Mouse (Mus musculus) MEL (cell line): ENCODE measurements around the gene Mobp. TPM values are rescaled to one million over a fixed set of nuclear protein-coding genes. Genes with fewer than 3 reads are reported as not detected.

Experiments used
- DNase-seq: peaks from one replicate; pipeline ENCODE4 v3.0.0; 2011; ENCODE audit warnings: low read depth, low spot score
- H3K27ac ChIP-seq: 2 replicates; pipeline ENCODE4 v1.5.1; 2012; ENCODE audit warnings: low read depth, mild to moderate bottlenecking, control low read depth, low read length, moderate library complexity; ENCODE audit not compliant: control insufficient read depth
- H3K27me3 ChIP-seq, 2 experiments: fragments of 150-350 bp in 1 of 2; sonication (generic) in 1 of 2; 2 replicates each; pipeline ENCODE4 v1.6.1; 2012; ENCODE audit warnings: low read length in 2 of 2, mild to moderate bottlenecking in 2 of 2, improper control_type of control experiment in 1 of 2, moderate library complexity in 1 of 2; ENCODE audit not compliant: insufficient read depth in 2 of 2, control insufficient read depth in 1 of 2
- H3K36me3 ChIP-seq, 2 experiments: 2 replicates each; pipeline ENCODE4 v1.6.1; 2012 to 2014; ENCODE audit warnings: low read length in 2 of 2, improper control_type of control experiment in 1 of 2, inconsistent platforms in 1 of 2, mild to moderate bottlenecking in 1 of 2; ENCODE audit not compliant: insufficient read depth in 2 of 2, control insufficient read depth in 1 of 2
- H3K4me1 ChIP-seq, 2 experiments: fragments of 150-350 bp in 1 of 2; sonication (generic) in 1 of 2; 2 replicates each; pipeline ENCODE4 v1.6.1; 2012; ENCODE audit warnings: low read length in 2 of 2, improper control_type of control experiment in 1 of 2, mild to moderate bottlenecking in 1 of 2; ENCODE audit not compliant: insufficient read depth in 2 of 2, control insufficient read depth in 1 of 2
- H3K4me3 ChIP-seq, 2 experiments: fragments of 150-350 bp in 1 of 2; sonication (generic) in 1 of 2; 2 replicates each; pipeline ENCODE4 v1.5.1; 2012; ENCODE audit warnings: low read depth in 2 of 2, low read length in 2 of 2, mild to moderate bottlenecking in 2 of 2, moderate library complexity in 2 of 2, control low read depth in 1 of 2, improper control_type of control experiment in 1 of 2; ENCODE audit not compliant: control insufficient read depth in 1 of 2, insufficient read depth in 1 of 2
- H3K79me2 ChIP-seq: 2 replicates; pipeline ENCODE4 v1.6.1; 2012; ENCODE audit warnings: mild to moderate bottlenecking, low read length, moderate library complexity; ENCODE audit not compliant: control insufficient read depth, poor library complexity, insufficient read depth
- H3K9ac ChIP-seq: 2 replicates; pipeline ENCODE4 v1.6.1; 2012; ENCODE audit warnings: low read depth, mild to moderate bottlenecking, control low read depth, low read length, moderate library complexity; ENCODE audit not compliant: control insufficient read depth, poor library complexity, severe bottlenecking
- H3K9me3 ChIP-seq: fragments of 150-350 bp; sonication (generic); replicated peaks from 2 replicates; pipeline ENCODE4 v1.6.1; 2012; ENCODE audit warnings: mild to moderate bottlenecking, low read length, improper control_type of control experiment, moderate library complexity; ENCODE audit not compliant: insufficient read depth
- BHLHE40 ChIP-seq: IDR thresholded peaks from 2 replicates; pipeline ENCODE4 v1.6.1; 2012; ENCODE audit warnings: low read depth, mild to moderate bottlenecking, inconsistent platforms, low read length, improper control_type of control experiment, borderline replicate concordance
- CHD2 ChIP-seq: IDR thresholded peaks from 2 replicates; pipeline ENCODE4 v1.6.1; 2011; ENCODE audit warnings: low read length, improper control_type of control experiment
- CTCF ChIP-seq, 3 experiments: IDR thresholded peaks in 2 of 3; conservative IDR thresholded peaks in 1 of 3; 2 replicates each; pipeline ENCODE4 v1.5.1; 2011 to 2012; ENCODE audit warnings: low read length in 3 of 3, low read depth in 2 of 3, mild to moderate bottlenecking in 2 of 3, improper control_type of control experiment in 1 of 3, inconsistent platforms in 1 of 3, mixed read lengths in 1 of 3, moderate library complexity in 1 of 3; ENCODE audit not compliant: control insufficient read depth in 1 of 3, insufficient read depth in 1 of 3, poor library complexity in 1 of 3, severe bottlenecking in 1 of 3
- ETS1 ChIP-seq: IDR thresholded peaks from 2 replicates; pipeline ENCODE4 v1.6.1; 2012; ENCODE audit warnings: low read depth, mild to moderate bottlenecking, inconsistent platforms, low read length, improper control_type of control experiment, moderate library complexity
- GABPA ChIP-seq: IDR thresholded peaks from 2 replicates; pipeline ENCODE4 v1.6.1; 2012; ENCODE audit warnings: low read depth, mild to moderate bottlenecking, inconsistent platforms, low read length, improper control_type of control experiment, moderate library complexity
- GATA1 ChIP-seq: IDR thresholded peaks from 2 replicates; pipeline ENCODE4 v1.6.1; 2011; ENCODE audit warnings: low read depth, low read length, improper control_type of control experiment
- HCFC1 ChIP-seq: IDR thresholded peaks from 2 replicates; pipeline ENCODE4 v1.6.1; 2012; ENCODE audit warnings: low read depth, mild to moderate bottlenecking, inconsistent platforms, low read length, improper control_type of control experiment, moderate library complexity
- MAFK ChIP-seq: IDR thresholded peaks from 2 replicates; pipeline ENCODE4 v1.6.1; 2011; ENCODE audit warnings: low read depth, mild to moderate bottlenecking, low read length, improper control_type of control experiment, borderline replicate concordance
- MAZ ChIP-seq: IDR thresholded peaks from 2 replicates; pipeline ENCODE4 v1.6.1; 2012; ENCODE audit warnings: low read depth, mild to moderate bottlenecking, inconsistent platforms, low read length, improper control_type of control experiment
- MXI1 ChIP-seq: IDR thresholded peaks from 2 replicates; pipeline ENCODE4 v1.6.1; 2011; ENCODE audit warnings: mild to moderate bottlenecking, low read depth, low read length, improper control_type of control experiment
- MYB ChIP-seq: IDR thresholded peaks from 2 replicates; pipeline ENCODE4 v1.6.1; 2011; ENCODE audit warnings: mild to moderate bottlenecking, low read depth, low read length, improper control_type of control experiment
- NELFE ChIP-seq: IDR thresholded peaks from 2 replicates; pipeline ENCODE4 v1.6.1; 2011; ENCODE audit warnings: low read depth, low read length, improper control_type of control experiment
- POLR2AphosphoS2 ChIP-seq: IDR thresholded peaks from 2 replicates; pipeline ENCODE4 v1.6.1; 2011; ENCODE audit warnings: low read length, improper control_type of control experiment
- POLR2AphosphoS5 ChIP-seq: IDR thresholded peaks from 2 replicates; pipeline ENCODE4 v1.6.1; 2012; ENCODE audit warnings: low read depth, borderline replicate concordance, mild to moderate bottlenecking, inconsistent platforms, low read length, moderate library complexity, mixed read lengths
- RAD21 ChIP-seq: IDR thresholded peaks from 2 replicates; pipeline ENCODE4 v1.6.1; 2011; ENCODE audit warnings: mild to moderate bottlenecking, low read depth, low read length, improper control_type of control experiment
- RCOR1 ChIP-seq: IDR thresholded peaks from 2 replicates; pipeline ENCODE4 v1.6.1; 2012; ENCODE audit warnings: low read depth, mild to moderate bottlenecking, inconsistent platforms, low read length, improper control_type of control experiment
- SIN3A ChIP-seq: IDR thresholded peaks from 2 replicates; pipeline ENCODE4 v1.6.1; 2012; ENCODE audit warnings: low read length, improper control_type of control experiment, inconsistent platforms
- TAL1 ChIP-seq: IDR thresholded peaks from 2 replicates; pipeline ENCODE4 v1.6.1; 2012; ENCODE audit warnings: mild to moderate bottlenecking, inconsistent platforms, low read length, moderate library complexity, mixed read lengths
- TBP ChIP-seq: IDR thresholded peaks from 2 replicates; pipeline ENCODE4 v1.8.0; 2011; ENCODE audit warnings: low read depth, low read length, improper control_type of control experiment
- USF2 ChIP-seq, 2 experiments: IDR thresholded peaks; 2 replicates each; pipeline ENCODE4 v1.6.1; 2011 to 2012; ENCODE audit warnings: improper control_type of control experiment in 2 of 2, low read length in 2 of 2, borderline replicate concordance in 1 of 2, inconsistent platforms in 1 of 2, low read depth in 1 of 2, mild to moderate bottlenecking in 1 of 2; ENCODE audit not compliant: insufficient read depth in 1 of 2
- ZC3H11A ChIP-seq: IDR thresholded peaks from 2 replicates; pipeline ENCODE4 v1.6.1; 2012; ENCODE audit warnings: low read depth, mild to moderate bottlenecking, inconsistent platforms, low read length, improper control_type of control experiment
- polyA plus RNA-seq, 2 experiments: library from polyadenylated mRNA; stranded (reverse) in 1 of 2; unstranded in 1 of 2; fragments of >175 nt in 1 of 2; fragments of >200 nt in 1 of 2; gene quantifications; 2 replicates each; pipeline versions ENCODE4 v1.2.1 to v1.2.4; 2012; ENCODE audit warnings: low replicate concordance in 2 of 2, low read depth in 1 of 2; ENCODE audit not compliant: insufficient read length in 2 of 2, insufficient read depth in 1 of 2, missing spikeins in 1 of 2
- total RNA-seq: library from RNA; depleted of rRNA; stranded (reverse); fragments of 300-350 nt; gene quantifications from 2 replicates; pipeline ENCODE4 v1.2.3, GENCODE M21; 2012

Gene Mobp
- total and polyA plus RNA-seq, 3 experiments: not detected

DNA sequence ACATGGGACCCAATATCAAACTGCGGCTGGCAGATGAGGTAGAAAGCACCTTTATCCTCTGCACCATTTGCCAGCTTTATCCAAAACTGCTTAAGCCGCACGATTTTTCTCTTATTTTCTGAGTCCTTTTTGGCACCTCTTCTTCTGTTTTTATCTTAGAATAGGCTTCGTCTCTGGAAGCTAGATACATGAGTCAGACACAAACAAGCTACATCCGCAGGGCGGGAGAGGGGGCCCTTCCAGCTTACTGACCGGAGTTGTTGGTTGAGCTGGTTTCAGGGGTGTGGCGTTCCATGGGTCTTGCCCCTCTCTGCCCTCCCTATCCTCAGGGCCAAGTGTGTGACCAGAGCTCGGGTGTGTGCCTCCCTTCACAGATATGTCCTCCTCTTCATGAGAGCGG is 29.3 kb downstream of the Mobp start:
- no peak for DNase-seq
- no peaks in the 10 kb centered on the region for H3K4me1 ChIP-seq
- H3K36me3 ChIP-seq: no peaks in the 10 kb centered on the region
- H3K79me2 ChIP-seq: no peaks in the 10 kb centered on the region
- peaks cover 0 to 1% of the 10 kb centered on the region in 2 experiments; a peak in 1 of 4 replicates for H3K27me3 ChIP-seq
- H3K9ac ChIP-seq: no peak overlapping the region
- H3K27ac ChIP-seq: no peak overlapping the region
- H3K4me3 ChIP-seq: no peak overlapping the region
- TF ChIP-seq MAZ: no peak
- no peak for TF ChIP-seq SIN3A
- no peak for TF ChIP-seq ZC3H11A
- no peak for TF ChIP-seq BHLHE40
- TF ChIP-seq RCOR1: no peak
- TF ChIP-seq POLR2AphosphoS2: no peak
- TF ChIP-seq TAL1: no peak
- TF ChIP-seq RAD21: no peak
- no peak for TF ChIP-seq MXI1
- no peak for TF ChIP-seq GATA1
- no peak for TF ChIP-seq POLR2AphosphoS5
- TF ChIP-seq CHD2: no peak
- TF ChIP-seq NELFE: no peak
- no peak for TF ChIP-seq HCFC1
- TF ChIP-seq ETS1: no peak
- TF ChIP-seq MYB: no peak
- TF ChIP-seq MAFK: no peak
- TF ChIP-seq GABPA: no peak
- H3K9me3 ChIP-seq: no peaks in the 10 kb centered on the region

DNA sequence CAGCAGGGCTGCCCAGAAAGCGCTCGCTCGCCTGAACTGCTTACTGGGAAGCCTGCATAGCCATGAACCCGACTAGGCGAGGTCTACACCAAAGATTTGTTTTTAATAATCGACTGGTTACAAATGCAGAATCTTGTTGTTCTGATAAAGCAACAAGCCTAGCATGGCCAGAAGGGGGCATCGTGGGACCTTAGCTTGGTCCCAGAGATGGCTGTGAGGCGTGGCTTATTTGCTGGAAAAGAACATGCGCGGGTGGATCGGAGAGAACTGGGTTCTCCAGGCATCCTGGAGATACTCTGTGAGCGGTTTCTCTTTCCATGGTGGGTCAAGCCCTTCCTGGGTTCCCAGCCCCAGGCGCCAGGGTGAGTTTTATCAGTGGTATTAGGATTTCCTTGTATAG is 35.0 kb downstream of the Mobp start:
- Histone ChIP-seq H3K9me3 (no peaks in the 10 kb centered on the region), H3K79me2 (no peaks in the 10 kb centered on the region), H3K4me1 (no peaks in the 10 kb centered on the region), H3K4me3 (no peak overlapping the region), H3K27me3 (no peaks in the 10 kb centered on the region; a peak in 2 of 4 replicates), H3K27ac (no peak overlapping the region), H3K36me3 (no peaks in the 10 kb centered on the region), H3K9ac (no peak overlapping the region)
- DNase-seq: no peak
- TF ChIP-seq CTCF (IDR thresholded peaks at IDR 0.05 in 2 of 3, conservative IDR thresholded peaks at IDR 0.05 in 1 of 3; ENCODE audit: control insufficient read depth in 1 of 3, insufficient read depth in 1 of 3, low read depth in 2 of 3, low read length in 3 of 3, poor library complexity in 1 of 3, severe bottlenecking in 1 of 3) (peak in 2 of 3 experiments; percentile 19 to 28; a peak in 2 of 6 replicates), TBP (no peak), USF2 (IDR thresholded peaks at IDR 0.05; ENCODE audit: borderline replicate concordance in 1 of 2, insufficient read depth in 1 of 2, low read depth in 1 of 2, low read length in 2 of 2) (no peak), RCOR1 (no peak)
